Mouse (Mus musculus) brain, embryonic 14.5 days (tissue): ENCODE measurements around the gene Slc4a5. TPM values are rescaled to one million over a fixed set of nuclear protein-coding genes. Genes with fewer than 3 reads are reported as not detected.
A peak's percentile ranks its signal among the peaks of the same experiment; 100 is the strongest.

Experiments used
- DNase-seq: peaks from one replicate; pipeline ENCODE4 v3.0.0-alpha.2; 2011; ENCODE audit warnings: low read depth
- CTCF ChIP-seq: fragments of 200-500 bp; IDR thresholded peaks from 2 replicates; pipeline ENCODE4 v1.5.1; 2012; ENCODE audit warnings: inconsistent platforms, mild to moderate bottlenecking, moderate library complexity, borderline replicate concordance; ENCODE audit not compliant: insufficient read depth, insufficient read length; ENCODE audit errors: extremely low read depth
- POLR2A ChIP-seq: fragments of 200-500 bp; IDR thresholded peaks from 2 replicates; pipeline ENCODE4 v1.6.1; 2012; ENCODE audit warnings: mild to moderate bottlenecking, inconsistent platforms, borderline replicate concordance; ENCODE audit not compliant: poor library complexity, insufficient read depth, insufficient read length, severe bottlenecking; ENCODE audit errors: extremely low read depth
- polyA plus RNA-seq: library from polyadenylated mRNA; depleted of rRNA; stranded (reverse); fragments of >200 nt; gene quantifications from 2 replicates; pipeline ENCODE4 v1.2.3, GENCODE M21; 2012

Gene Slc4a5
- polyA plus RNA-seq, 1 experiment = 7.0 TPM

DNA sequence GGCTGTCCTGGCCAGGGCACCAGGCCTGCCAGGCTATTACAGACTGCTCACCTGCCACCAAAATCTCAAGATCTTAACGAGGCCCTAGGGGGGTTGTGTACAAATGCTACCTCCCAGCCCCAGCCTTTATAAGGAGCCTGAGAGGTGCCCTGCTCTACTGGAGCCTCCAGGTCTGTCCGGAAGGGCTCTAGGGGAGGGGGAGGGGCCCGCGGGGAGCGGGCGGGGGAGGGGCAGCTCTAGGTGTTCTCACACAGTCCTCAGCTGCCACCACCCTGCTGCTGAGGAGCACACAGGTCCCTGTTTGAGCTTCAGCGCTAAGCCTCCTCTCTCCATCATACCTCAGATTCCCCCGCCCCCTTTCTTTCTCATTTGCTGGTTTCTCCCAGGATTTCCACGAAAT, 17.5 kb downstream of the Slc4a5 start:
- no peak for TF ChIP-seq CTCF
- no peak for TF ChIP-seq POLR2A
- no peak for DNase-seq

- TF ChIP-seq POLR2A (no peak), CTCF (no peak)
- DNase-seq = peak; percentile 50
Measured at GRCm38 (mm10) chr6:83244422-83245061, 24.9 kb downstream of the Slc4a5 start.

DNA sequence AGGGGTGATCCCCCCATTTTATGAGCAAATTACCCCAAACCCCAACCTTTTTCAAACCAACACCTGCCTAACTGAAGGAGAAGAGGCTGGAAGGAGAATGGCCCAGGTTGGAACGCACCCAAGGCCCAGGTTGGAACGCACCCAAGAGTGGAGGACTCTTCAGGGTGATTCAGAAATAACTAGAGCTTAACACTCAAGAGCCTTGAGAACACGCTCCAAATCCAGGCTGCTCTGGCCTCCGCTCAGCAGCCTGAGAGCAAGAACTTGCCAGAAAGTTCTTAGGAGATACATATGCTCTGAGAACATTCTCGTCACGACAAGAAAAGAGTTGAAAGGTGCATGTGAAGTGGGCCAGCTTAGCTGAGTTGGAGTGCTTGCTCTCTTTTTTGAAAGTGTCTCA, 25.5 kb downstream of the Slc4a5 start:
- DNase-seq = peak; percentile 62
- TF ChIP-seq POLR2A = no peak
- TF ChIP-seq CTCF = no peak

- no peak for DNase-seq
- TF ChIP-seq CTCF (no peak), POLR2A (no peak)
Measured at GRCm38 (mm10) chr6:83245997-83246396, 26.4 kb downstream of the Slc4a5 start.

DNA sequence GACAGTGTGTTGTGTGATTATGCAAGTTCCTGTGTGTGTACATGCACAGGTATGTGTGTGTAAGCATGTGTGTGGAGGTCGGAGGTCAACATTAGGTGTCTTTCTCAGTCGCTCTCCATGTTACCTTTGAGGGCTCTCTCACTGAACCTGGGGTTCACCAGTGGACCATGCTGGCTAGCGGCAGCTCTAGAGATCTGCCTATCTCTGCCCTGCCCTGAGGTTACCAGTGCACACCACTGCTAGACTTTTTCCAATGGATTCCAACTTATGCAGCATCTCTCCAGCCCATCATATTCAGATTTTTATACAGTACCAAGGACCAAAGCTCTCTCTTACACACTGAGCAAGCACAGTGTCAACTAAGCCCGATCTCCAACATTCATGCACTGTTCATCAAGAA, 27.1 kb downstream of the Slc4a5 start:
- no peak for DNase-seq
- no peak for TF ChIP-seq CTCF

DNA sequence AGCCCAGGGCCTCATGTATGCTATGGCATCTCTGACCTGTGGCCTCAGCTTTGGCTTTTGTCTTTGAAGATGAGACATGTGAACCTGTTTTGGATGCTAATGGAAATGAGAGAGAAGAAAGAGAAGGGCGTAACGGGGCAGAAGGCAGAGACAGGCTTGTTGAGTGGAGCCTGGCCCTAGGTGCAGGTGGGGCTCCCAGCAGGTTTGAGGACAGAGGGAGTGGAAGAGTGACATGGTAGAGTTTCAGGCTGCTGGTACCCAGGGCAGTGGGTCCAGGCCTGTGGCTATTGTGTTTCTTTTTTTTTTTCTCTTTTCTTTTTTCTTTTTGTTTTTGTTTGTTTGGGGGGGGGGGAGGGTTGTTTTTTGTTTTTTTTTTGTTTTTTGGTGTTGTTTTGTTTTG, 27.5 kb downstream of the Slc4a5 start:
- TF ChIP-seq POLR2A (no peak), CTCF (no peak)
- no peak for DNase-seq

- TF ChIP-seq CTCF (no peak), POLR2A (no peak)
- no peak for DNase-seq
Measured at GRCm38 (mm10) chr6:83254242-83254641, 34.6 kb downstream of the Slc4a5 start.

GRCm38 (mm10) chr6:83264516-83264915, 44.9 kb downstream of the Slc4a5 start:
- TF ChIP-seq CTCF (no peak), POLR2A (no peak)

DNA sequence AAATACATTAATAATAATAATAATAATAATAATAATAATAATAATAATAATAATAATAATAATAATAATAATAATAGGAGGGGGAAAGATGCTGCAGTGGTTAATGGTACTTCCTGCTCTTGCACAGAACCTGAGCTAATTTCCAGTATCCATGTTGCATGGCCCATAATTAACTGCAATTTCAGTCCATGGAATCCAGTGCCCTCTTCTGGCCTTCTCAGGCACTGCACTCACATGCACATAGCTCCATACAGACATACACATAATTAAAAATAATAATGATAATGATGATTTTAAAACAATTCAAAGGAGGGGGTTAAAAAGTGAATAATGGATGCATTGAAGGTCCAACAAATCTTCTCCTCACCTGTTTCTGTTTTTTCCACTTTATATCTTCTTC, 45.6 kb downstream of the Slc4a5 start:
- TF ChIP-seq CTCF (peak; percentile 48; the same call in 1 of the 2 replicates), POLR2A (no peak)
- DNase-seq = peak; percentile 29

More at GRCm38 (mm10) chr6:83264516-83264915, 44.9 kb downstream of the Slc4a5 start:
- no peak for DNase-seq

- peak; percentile 34 for DNase-seq
- TF ChIP-seq CTCF (no peak), POLR2A (no peak)
Measured at GRCm38 (mm10) chr6:83265653-83266052, 46.0 kb downstream of the Slc4a5 start.

DNA sequence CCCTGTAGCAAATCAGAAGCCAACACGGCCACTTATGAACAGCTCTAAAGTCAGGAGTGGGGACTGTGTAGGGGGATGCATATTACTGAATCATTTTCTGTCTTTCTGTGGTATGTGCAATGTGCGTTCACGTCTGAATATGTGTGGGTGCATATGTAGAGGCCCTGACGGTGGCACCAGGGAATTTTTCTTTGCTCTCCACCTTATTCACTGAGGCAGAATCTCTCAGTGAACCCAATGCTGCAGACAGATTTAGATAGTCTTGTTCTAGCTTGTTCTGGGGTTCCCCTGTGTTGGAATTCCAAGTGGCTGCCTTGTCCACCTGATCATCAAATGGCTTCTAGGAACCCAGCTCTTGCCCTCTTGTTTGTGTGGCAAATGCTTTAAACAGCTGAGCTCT, 48.0 kb downstream of the Slc4a5 start:
- DNase-seq = no peak

DNA sequence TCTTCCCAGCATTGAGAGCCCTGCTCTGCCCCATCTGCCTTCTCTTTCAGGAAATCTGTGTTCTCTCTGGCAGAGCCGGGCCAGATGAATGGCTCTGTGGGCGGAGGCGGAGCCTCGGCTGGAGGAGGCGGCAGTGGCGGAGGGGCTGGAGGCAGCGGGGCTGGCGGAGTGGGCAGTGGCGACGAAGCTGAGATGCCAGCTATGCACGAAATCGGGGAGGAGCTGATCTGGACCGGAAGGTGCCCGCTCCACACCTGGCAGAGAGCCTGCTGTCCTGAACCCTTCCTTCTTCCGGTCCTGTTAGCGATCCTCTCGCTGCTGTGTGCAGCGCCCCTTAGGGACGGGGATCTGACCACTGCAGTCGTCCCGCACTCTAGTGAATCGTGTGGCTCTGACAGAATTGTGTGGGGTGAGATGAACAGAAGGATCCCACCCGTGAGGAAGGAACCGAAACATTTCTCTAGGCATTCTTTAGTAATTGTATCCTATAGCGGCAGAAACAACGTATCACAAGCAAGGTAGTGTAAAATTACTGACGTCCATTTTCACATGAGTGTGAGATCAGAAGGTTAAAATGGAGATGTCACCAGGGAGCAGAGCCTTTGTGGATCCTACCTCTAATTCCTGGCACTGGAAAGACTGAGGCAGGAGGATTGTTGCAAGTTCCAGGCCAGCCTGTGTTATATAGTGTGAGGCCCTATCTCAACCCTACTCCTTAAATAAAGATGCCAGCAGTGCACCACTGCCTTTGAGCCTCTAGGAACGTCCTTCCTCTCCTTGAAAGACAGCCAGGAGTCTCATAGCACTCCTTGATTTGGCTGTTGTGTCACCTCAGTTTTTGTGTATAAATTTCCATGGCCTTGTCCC, 48.7 kb downstream of the Slc4a5 start:
- DNase-seq = peak; percentile 97
- no peak for TF ChIP-seq POLR2A
- peak; percentile 68 for TF ChIP-seq CTCF

More for the DNA sequence above, 48.0 kb downstream of the Slc4a5 start:
- TF ChIP-seq POLR2A = no peak
